Mouse (Mus musculus) thymus, adult 2 months (tissue): ENCODE results near the gene Sumf1.

Experiments
- CTCF ChIP-seq: fragments of 200-500 bp; IDR thresholded peaks from 2 replicates; pipeline ENCODE4 v1.5.1; 2012; ENCODE audit warnings: mild to moderate bottlenecking, control low read depth, low read length, moderate library complexity, borderline replicate concordance; ENCODE audit not compliant: control insufficient read depth, poor library complexity, insufficient read depth; ENCODE audit errors: extremely low read depth
- POLR2A ChIP-seq: fragments of 200-500 bp; IDR thresholded peaks from 2 replicates; pipeline ENCODE4 v1.6.1; 2012; ENCODE audit warnings: mild to moderate bottlenecking, low read length, control low read depth, moderate library complexity; ENCODE audit not compliant: control insufficient read depth, poor library complexity, insufficient read depth; ENCODE audit errors: extremely low read depth

DNA sequence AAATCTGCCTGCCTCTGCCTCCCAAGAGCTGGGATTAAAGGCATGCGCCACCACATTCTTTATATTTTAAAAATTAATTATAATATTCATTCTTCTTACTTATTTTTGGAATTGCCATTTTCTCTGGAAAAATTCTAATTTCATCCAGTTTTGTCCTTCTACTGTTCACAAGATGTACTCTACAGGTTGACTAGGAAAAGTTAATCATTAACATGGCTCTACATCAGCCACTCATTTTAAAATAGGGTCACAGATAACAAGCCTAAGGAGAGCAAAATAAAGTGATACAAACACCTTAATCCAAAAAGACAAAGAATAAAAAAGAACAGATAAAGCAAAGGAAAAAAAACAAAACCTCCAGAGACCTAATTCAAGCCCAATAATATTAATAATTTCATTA is 70.4 kb downstream of the Sumf1 start:
- TF ChIP-seq CTCF = no peak
- TF ChIP-seq POLR2A = no peak
